Mouse (Mus musculus): ENCODE measurements around the gene Fbxw5. TPM values are rescaled to one million over a fixed set of nuclear protein-coding genes. Genes with fewer than 3 reads are reported as not detected.

Fbxw5 gene
- polyA plus RNA-seq, 1 experiment: 61.1 TPM

DNA sequence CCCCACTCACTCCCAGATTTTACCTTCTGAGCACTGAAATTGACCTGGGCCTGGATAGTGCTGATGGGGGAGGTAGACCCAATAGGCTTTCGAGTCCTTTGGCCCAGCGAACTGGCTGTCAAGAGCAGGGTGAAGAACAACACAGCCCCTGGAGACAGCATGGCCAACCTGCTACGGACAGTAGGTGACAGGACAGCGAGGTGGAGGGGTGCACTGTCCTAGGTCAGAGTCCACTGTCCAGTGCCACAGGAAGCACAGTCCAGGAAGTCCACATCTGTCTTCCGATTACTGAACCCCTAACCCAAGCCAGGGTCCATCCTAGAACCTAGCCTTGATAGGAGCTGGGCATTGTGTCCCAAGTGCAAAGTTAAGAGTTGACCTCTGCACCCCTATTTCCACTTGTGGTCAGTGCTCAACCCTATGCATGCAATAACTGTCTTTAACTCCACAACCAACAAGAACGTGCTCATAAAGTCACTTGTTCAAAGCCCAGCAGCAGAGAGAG lies 427 bp upstream of the Fbxw5 start:
- TF ChIP-seq CTCF (IDR thresholded peaks at IDR 0.05; ENCODE audit: borderline replicate concordance, extremely low read depth, insufficient read depth, insufficient read length): no peak
- no peak for TF ChIP-seq POLR2A (IDR thresholded peaks at IDR 0.05; ENCODE audit: borderline replicate concordance, extremely low read depth, insufficient read depth, insufficient read length, poor library complexity, severe bottlenecking)
- no peak for DNase-seq (ENCODE audit: low read depth)

DNA sequence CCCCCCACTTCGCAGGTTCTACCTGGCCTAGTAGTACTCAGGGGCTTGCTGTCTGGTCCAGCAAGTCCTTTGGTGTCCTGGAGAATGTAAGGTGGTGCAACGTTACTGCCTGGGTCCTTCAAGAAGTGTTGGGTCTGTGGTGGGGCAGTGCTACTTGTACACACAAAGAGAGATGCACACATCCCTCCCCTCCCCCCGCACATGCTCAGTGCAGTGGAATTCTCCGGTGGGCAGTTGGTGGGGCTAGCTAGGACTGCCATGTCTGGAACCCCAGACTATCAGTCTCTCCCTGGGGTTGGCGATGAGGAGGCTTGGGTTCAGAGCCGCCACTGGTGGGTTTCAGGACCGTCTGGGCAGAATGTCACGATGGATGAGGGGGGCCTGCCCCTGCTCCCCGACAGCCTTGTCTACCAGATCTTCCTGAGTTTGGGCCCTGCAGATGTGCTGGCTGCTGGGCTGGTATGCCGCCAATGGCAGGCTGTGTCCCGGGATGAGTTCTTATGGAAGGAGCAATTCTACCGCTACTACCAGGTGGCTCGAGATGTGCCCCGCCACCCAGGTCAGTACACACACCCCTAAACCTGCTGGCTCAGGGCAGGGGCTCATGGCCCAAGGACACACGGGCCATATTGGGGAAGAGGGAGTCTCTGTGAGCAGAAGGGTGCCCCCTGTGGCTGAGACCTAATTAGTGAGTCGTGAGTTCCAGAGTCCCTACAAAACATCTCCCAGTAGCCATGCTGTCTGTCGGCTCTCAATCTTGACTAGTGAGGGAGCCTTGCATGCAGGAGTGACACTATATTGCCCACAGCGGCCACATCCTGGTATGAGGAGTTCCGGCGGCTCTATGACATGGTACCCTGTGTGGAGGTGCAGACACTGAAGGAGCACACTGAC lies 1.3 kb downstream of the Fbxw5 start, which contains the start of gene C8g:
Gene C8g (minus strand): TSS at position 127 of the 894 bp plus-strand sequence.
- peak; percentile 13 for DNase-seq (ENCODE audit: low read depth)
- TF ChIP-seq POLR2A (IDR thresholded peaks at IDR 0.05; ENCODE audit: borderline replicate concordance, extremely low read depth, insufficient read depth, insufficient read length, poor library complexity, severe bottlenecking) (no peak), CTCF (IDR thresholded peaks at IDR 0.05; ENCODE audit: borderline replicate concordance, extremely low read depth, insufficient read depth, insufficient read length) (no peak)

- TF ChIP-seq POLR2A (IDR thresholded peaks at IDR 0.05; ENCODE audit: borderline replicate concordance, extremely low read depth, insufficient read depth, insufficient read length, poor library complexity, severe bottlenecking) (no peak), CTCF (IDR thresholded peaks at IDR 0.05; ENCODE audit: borderline replicate concordance, extremely low read depth, insufficient read depth, insufficient read length) (no peak)
- no peak for DNase-seq (ENCODE audit: low read depth)
Measured at GRCm38 (mm10) chr2:25502726-25503125, 2.2 kb downstream of the Fbxw5 start.

DNA sequence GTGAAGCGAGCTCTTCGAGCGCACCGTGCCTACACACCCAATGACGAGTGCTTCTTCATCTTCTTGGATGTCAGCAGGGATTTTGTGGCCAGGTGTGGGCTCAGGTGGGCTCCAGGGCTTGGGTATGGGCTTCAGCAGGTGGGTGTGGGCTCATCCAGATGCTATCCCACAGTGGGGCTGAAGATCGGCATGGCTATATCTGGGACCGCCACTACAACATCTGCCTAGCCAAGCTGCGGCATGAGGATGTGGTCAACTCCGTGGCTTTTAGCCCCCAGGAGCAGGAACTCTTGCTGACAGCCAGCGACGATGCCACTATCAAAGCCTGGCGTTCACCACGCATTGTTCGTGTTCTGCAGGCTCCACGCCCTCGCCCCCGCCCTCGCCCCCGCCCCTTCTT lies 4.0 kb downstream of the Fbxw5 start:
- DNase-seq (ENCODE audit: low read depth): no peak
- TF ChIP-seq CTCF (IDR thresholded peaks at IDR 0.05; ENCODE audit: borderline replicate concordance, extremely low read depth, insufficient read depth, insufficient read length) (no peak), POLR2A (IDR thresholded peaks at IDR 0.05; ENCODE audit: borderline replicate concordance, extremely low read depth, insufficient read depth, insufficient read length, poor library complexity, severe bottlenecking) (no peak)

DNA sequence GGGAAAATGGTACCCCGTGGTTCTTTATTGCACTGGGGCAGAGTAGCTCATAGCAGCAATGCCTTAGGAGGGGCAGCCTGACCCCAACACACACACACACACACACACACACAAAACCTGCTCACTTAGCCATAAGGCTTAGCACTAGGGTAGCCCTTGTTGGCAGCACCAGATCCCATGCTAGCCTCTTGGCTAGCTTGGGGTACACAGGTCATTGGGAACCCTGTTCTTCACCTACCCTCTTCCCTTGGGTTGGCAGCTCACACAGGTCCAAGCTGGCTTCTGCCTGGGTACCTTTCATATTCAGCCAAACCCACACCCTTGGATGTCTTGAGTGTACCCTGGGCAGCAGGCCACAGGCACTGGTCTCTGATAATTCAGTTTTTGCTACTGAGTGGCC lies 4.5 kb downstream of the Fbxw5 start:
- no peak for DNase-seq (ENCODE audit: low read depth)
- TF ChIP-seq CTCF (IDR thresholded peaks at IDR 0.05; ENCODE audit: borderline replicate concordance, extremely low read depth, insufficient read depth, insufficient read length) (no peak), POLR2A (IDR thresholded peaks at IDR 0.05; ENCODE audit: borderline replicate concordance, extremely low read depth, insufficient read depth, insufficient read length, poor library complexity, severe bottlenecking) (no peak)

DNA sequence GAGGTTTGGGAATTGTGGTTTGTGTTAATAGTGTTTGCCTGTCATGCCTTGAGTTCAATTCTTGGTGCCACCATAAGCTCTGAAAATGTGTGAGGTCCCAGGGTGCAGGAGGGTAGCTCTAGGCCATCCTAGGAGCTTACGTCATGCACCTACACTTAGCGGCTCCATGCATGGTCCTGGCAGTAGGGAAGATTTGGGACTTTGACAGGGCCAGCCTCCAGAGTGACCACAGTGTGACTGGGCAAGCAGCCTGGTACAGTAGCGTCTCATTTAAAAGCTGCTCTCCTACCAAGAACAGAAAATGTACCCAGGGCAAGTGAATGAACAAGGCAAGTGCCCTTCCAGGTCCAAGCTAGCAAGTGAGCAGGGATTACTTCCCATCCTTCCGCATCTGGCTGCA lies 5.3 kb downstream of the Fbxw5 start:
- DNase-seq (ENCODE audit: low read depth): no peak
- TF ChIP-seq CTCF (IDR thresholded peaks at IDR 0.05; ENCODE audit: borderline replicate concordance, extremely low read depth, insufficient read depth, insufficient read length): no peak

GRCm38 (mm10) chr2:25506964-25507363 lies 6.4 kb downstream of the Fbxw5 start:
- DNase-seq (ENCODE audit: low read depth): peak; percentile 34

GRCm38 (mm10) chr2:25509912-25510311 lies 9.4 kb downstream of the Fbxw5 start:
- TF ChIP-seq CTCF (IDR thresholded peaks at IDR 0.05; ENCODE audit: borderline replicate concordance, extremely low read depth, insufficient read depth, insufficient read length) (peak; percentile 21; the same call in 1 of the 2 replicates), POLR2A (IDR thresholded peaks at IDR 0.05; ENCODE audit: borderline replicate concordance, extremely low read depth, insufficient read depth, insufficient read length, poor library complexity, severe bottlenecking) (no peak)

More at GRCm38 (mm10) chr2:25506964-25507363, 6.4 kb downstream of the Fbxw5 start:
- TF ChIP-seq POLR2A (IDR thresholded peaks at IDR 0.05; ENCODE audit: borderline replicate concordance, extremely low read depth, insufficient read depth, insufficient read length, poor library complexity, severe bottlenecking): no peak
- TF ChIP-seq CTCF (IDR thresholded peaks at IDR 0.05; ENCODE audit: borderline replicate concordance, extremely low read depth, insufficient read depth, insufficient read length): peak; percentile 28; the same call in 1 of the 2 replicates

GRCm38 (mm10) chr2:25526510-25527302 lies 26.2 kb downstream of the Fbxw5 start:
- no peak for DNase-seq (ENCODE audit: low read depth)
- TF ChIP-seq POLR2A (IDR thresholded peaks at IDR 0.05; ENCODE audit: borderline replicate concordance, extremely low read depth, insufficient read depth, insufficient read length, poor library complexity, severe bottlenecking) (no peak), CTCF (IDR thresholded peaks at IDR 0.05; ENCODE audit: borderline replicate concordance, extremely low read depth, insufficient read depth, insufficient read length) (no peak)

More at GRCm38 (mm10) chr2:25509912-25510311, 9.4 kb downstream of the Fbxw5 start:
- DNase-seq (ENCODE audit: low read depth): no peak

DNA sequence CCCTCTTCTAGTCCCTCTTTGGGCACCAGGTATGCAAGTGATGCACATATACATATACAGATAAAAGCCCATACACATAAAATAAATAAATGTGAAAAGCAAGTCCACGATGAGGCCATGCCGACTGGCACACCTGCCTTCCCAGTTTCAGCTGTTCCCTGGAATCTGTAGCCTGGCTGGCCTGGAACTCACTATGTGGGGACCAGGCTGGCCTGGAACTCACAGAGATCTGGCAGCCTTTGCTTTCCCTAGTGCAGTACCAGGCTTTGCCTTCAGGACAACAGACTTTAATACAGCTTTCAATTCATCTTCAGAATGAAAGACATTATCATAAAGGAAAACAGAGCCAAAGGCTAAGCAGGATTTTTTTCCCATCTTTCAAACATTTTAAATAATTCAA lies 33.2 kb downstream of the Fbxw5 start:
- DNase-seq (ENCODE audit: low read depth): no peak
- TF ChIP-seq CTCF (IDR thresholded peaks at IDR 0.05; ENCODE audit: borderline replicate concordance, extremely low read depth, insufficient read depth, insufficient read length) (no peak), POLR2A (IDR thresholded peaks at IDR 0.05; ENCODE audit: borderline replicate concordance, extremely low read depth, insufficient read depth, insufficient read length, poor library complexity, severe bottlenecking) (no peak)

GRCm38 (mm10) chr2:25534178-25534865 lies 33.8 kb downstream of the Fbxw5 start:
- DNase-seq (ENCODE audit: low read depth): no peak
- TF ChIP-seq CTCF (IDR thresholded peaks at IDR 0.05; ENCODE audit: borderline replicate concordance, extremely low read depth, insufficient read depth, insufficient read length): no peak
- no peak for TF ChIP-seq POLR2A (IDR thresholded peaks at IDR 0.05; ENCODE audit: borderline replicate concordance, extremely low read depth, insufficient read depth, insufficient read length, poor library complexity, severe bottlenecking)

Data from brain, embryonic 14.5 days (tissue).